Comparison of ENCODE assay signal across 9 mouse cellular contexts in genomic region chr13:56657946-56658512, GRCm38 (mm10). TPM values are rescaled to one million over a fixed set of nuclear protein-coding genes. Genes with fewer than 3 reads are reported as not detected.
A peak's percentile ranks its signal among the peaks of the same experiment; 100 is the strongest.
DNase-seq lines count a peak whose midpoint lies in the region; ATAC-seq and TF ChIP-seq lines count a peak whose summit lies in the region.
"Had no signal": no experiment of that assay in that cellular context is flagged by ENCODE, and none has a peak within 500 bp of the region (broad histone marks: within the 10 kb centered on the region; RNA-seq: fewer than 3 reads in every experiment).

No protein-coding gene starts in this region.

- peak; percentile 74 for DNase-seq in midbrain, embryonic 10.5 days (ENCODE audit: low spot score)
- DNase-seq in gastrocnemius, adult 2 months = peak; percentile 84
- peak; percentile 82 for DNase-seq in kidney, adult 9 months
- peak; percentile 42 for DNase-seq in liver, adult 2 months (ENCODE audit: extremely low read depth, low read depth, low spot score)
- peak; percentile 65 for DNase-seq in ovary, postnatal 10 days (ENCODE audit: low spot score)
- peak; percentile 53 to 82 for DNase-seq in thymus, postnatal 10 days (ENCODE audit: low spot score in 2 of 2)

- no peaks in the 10 kb centered on the region for H3K9me3 ChIP-seq in midbrain, embryonic 10.5 days (replicated peaks)
- H3K9me3 ChIP-seq in midbrain, embryonic 16.5 days (replicated peaks; ENCODE audit: control insufficient read depth, low read length, poor library complexity, severe bottlenecking) = no peaks in the 10 kb centered on the region
- H3K9me3 ChIP-seq: embryonic facial prominence, embryonic 12.5 days had no signal

- peaks cover 8% of the 10 kb centered on the region; the same call in 1 of the 2 replicates for H3K4me1 ChIP-seq in midbrain, embryonic 10.5 days
- no peaks in the 10 kb centered on the region for H3K4me1 ChIP-seq in midbrain, embryonic 16.5 days (ENCODE audit: control insufficient read depth, insufficient read depth, low read length)
- H3K4me1 ChIP-seq in liver, adult 2 months (ENCODE audit: control insufficient read depth, insufficient read depth, low read length) = no peaks in the 10 kb centered on the region

- intact Hi-C loops in gastrocnemius, adult 2 months (cut with DNase I) = loop anchor here (1.0 to 5.0 kb wide), 4 partner anchors 74 to 183 kb away; no protein-coding TSS in a partner anchor

- peak; percentile 91 for TF ChIP-seq CTCF in gastrocnemius, adult 2 months (IDR thresholded peaks at IDR 0.05)
- TF ChIP-seq CTCF in liver, adult 2 months (IDR thresholded peaks at IDR 0.05; ENCODE audit: low read depth, low read length) = peak; percentile 91

- no peak overlapping the region for H3K9ac ChIP-seq in midbrain, embryonic 16.5 days (ENCODE audit: low read depth, low read length)
- H3K9ac ChIP-seq in liver, adult 2 months (ENCODE audit: low read depth, low read length) = no peak overlapping the region
- H3K9ac ChIP-seq: embryonic facial prominence, embryonic 12.5 days had no signal

- no peak for ATAC-seq in midbrain, embryonic 16.5 days
- 0 out of 2 replicates have a peak, but pooled peaks have one; percentile 54 for ATAC-seq in cerebellum, adult (ENCODE audit: insufficient number of reproducible peaks, low FRiP score, low TSS enrichment)

- no peaks in the 10 kb centered on the region for H3K79me2 ChIP-seq in liver, adult 2 months (ENCODE audit: control insufficient read depth, insufficient read depth, low read length)

- no peaks in the 10 kb centered on the region for H3K27me3 ChIP-seq in midbrain, embryonic 10.5 days (ENCODE audit: low read depth, poor library complexity, severe bottlenecking)
- H3K27me3 ChIP-seq in midbrain, embryonic 16.5 days (ENCODE audit: control insufficient read depth, insufficient read depth, low read depth, low read length) = no peaks in the 10 kb centered on the region
- no peaks in the 10 kb centered on the region for H3K27me3 ChIP-seq in liver, adult 2 months (ENCODE audit: control insufficient read depth, insufficient read depth, low read length)
- H3K27me3 ChIP-seq: embryonic facial prominence, embryonic 12.5 days had no signal

- H3K36me3 ChIP-seq in midbrain, embryonic 10.5 days = no peaks in the 10 kb centered on the region
- no peaks in the 10 kb centered on the region for H3K36me3 ChIP-seq in midbrain, embryonic 16.5 days (ENCODE audit: control insufficient read depth, insufficient read depth, low read length)
- H3K36me3 ChIP-seq in liver, adult 2 months (ENCODE audit: control insufficient read depth, insufficient read depth, low read length) = no peaks in the 10 kb centered on the region
- H3K36me3 ChIP-seq: embryonic facial prominence, embryonic 12.5 days had no signal

- H3K4me2 ChIP-seq in midbrain, embryonic 16.5 days (ENCODE audit: low read length) = no peak overlapping the region
- H3K4me2 ChIP-seq: embryonic facial prominence, embryonic 12.5 days had no signal

- H3K4me3 ChIP-seq in midbrain, embryonic 10.5 days = no peak overlapping the region
- H3K4me3 ChIP-seq in midbrain, embryonic 16.5 days (ENCODE audit: low read depth, low read length) = no peak overlapping the region
- H3K4me3 ChIP-seq in gastrocnemius, adult 2 months = no peak overlapping the region
- H3K4me3 ChIP-seq in liver, adult 2 months (ENCODE audit: insufficient read depth, low read depth, low read length) = no peak overlapping the region
- H3K4me3 ChIP-seq: embryonic facial prominence, embryonic 12.5 days had no signal

- H3K27ac ChIP-seq in midbrain, embryonic 10.5 days (replicated peaks) = peak overlapping the region; percentile 50; the same call in 1 of the 2 replicates
- H3K27ac ChIP-seq in midbrain, embryonic 16.5 days (ENCODE audit: low read length) = no peak overlapping the region
- no peak overlapping the region for H3K27ac ChIP-seq in gastrocnemius, adult 2 months
- H3K27ac ChIP-seq in liver, adult 2 months (replicated peaks; ENCODE audit: insufficient read depth, low read depth, low read length) = no peak overlapping the region
- H3K27ac ChIP-seq: embryonic facial prominence, embryonic 12.5 days had no signal

- 37% methylated on average over 7 of the region's 7 CpGs for WGBS in midbrain, embryonic 10.5 days
- WGBS in midbrain, embryonic 16.5 days = 34% methylated on average over 7 of the region's 7 CpGs
- WGBS in liver, adult 2 months = 32% methylated on average over 7 of the region's 7 CpGs

- TF ChIP-seq POLR2A in liver, adult 2 months (IDR thresholded peaks at IDR 0.05; ENCODE audit: extremely low read depth, insufficient read depth, low read length) = no peak

RNA-seq across cellular contexts. Expression of gene Smad5, which starts 44.8 kb away (rescaled TPM):
- polyA plus RNA-seq in midbrain, embryonic 10.5 days (2016; fragmentation: Nextera tagmentation; extraction: Ambion mirVana) = 30.6 and 35.9 TPM in 2 replicates
- polyA plus RNA-seq in midbrain, embryonic 16.5 days (2015; fragmentation: Nextera tagmentation; extraction: Ambion mirVana) = 17.1 and 18.7 TPM in 2 replicates
- total RNA-seq in gastrocnemius, adult 2 months (2021) = 10 to 100 TPM; 24.4 to 24.5 TPM
- total RNA-seq in liver, adult 2 months (2014; rRNA removed) = 13.1 and 15.2 TPM in 2 replicates
- 8.9 and 10.0 TPM in 2 replicates for polyA plus RNA-seq in liver, adult 2 months (2012; rRNA removed)

RNA-seq across cellular contexts. Expression of gene Tgfbi, which starts 48.7 kb away (rescaled TPM):
- polyA plus RNA-seq in midbrain, embryonic 10.5 days (2016; fragmentation: Nextera tagmentation; extraction: Ambion mirVana) = 23.2 and 29.8 TPM in 2 replicates
- polyA plus RNA-seq in midbrain, embryonic 16.5 days (2015; fragmentation: Nextera tagmentation; extraction: Ambion mirVana) = 2.9 and 4.1 TPM in 2 replicates
- 10 to 100 TPM; 13.0 to 24.8 TPM for total RNA-seq in gastrocnemius, adult 2 months (2021)
- total RNA-seq in liver, adult 2 months (2014; rRNA removed) = 34.3 and 39.3 TPM in 2 replicates
- 23.3 and 27.2 TPM in 2 replicates for polyA plus RNA-seq in liver, adult 2 months (2012; rRNA removed)
